Mouse (Mus musculus): Measurements from ENCODE around the gene Gm10570.

GRCm38 (mm10) chr4:130282856-130283255, 25.6 kb downstream of the Gm10570 start:
- no peak for TF ChIP-seq GATA1 (IDR thresholded peaks at IDR 0.05; ENCODE audit: borderline replicate concordance, low read length)
- no peak for TF ChIP-seq FLI1 (IDR thresholded peaks at IDR 0.05; ENCODE audit: low read length)

Measured in megakaryocyte, embryonic 14.5 days (primary cell).